Mouse (Mus musculus) spleen, adult 2 months (tissue): ENCODE results near the gene Garnl3.

Experiments
- CTCF ChIP-seq: fragments of 200-500 bp; IDR thresholded peaks from 2 replicates; pipeline ENCODE4 v1.5.1; 2011; ENCODE audit warnings: mild to moderate bottlenecking, inconsistent platforms; ENCODE audit not compliant: insufficient read depth, insufficient read length, insufficient replicate concordance; ENCODE audit errors: extremely low read depth
- POLR2A ChIP-seq: fragments of 200-500 bp; IDR thresholded peaks from 2 replicates; pipeline ENCODE4 v1.6.1; 2011; ENCODE audit warnings: low read depth, low read length, inconsistent platforms

GRCm38 (mm10) chr2:33131500-33132092 lies at the start of gene Garnl3:
- TF ChIP-seq CTCF (peak; percentile 38; the same call in 1 of the 2 replicates), POLR2A (no peak)
